In the genomic region with DNA sequence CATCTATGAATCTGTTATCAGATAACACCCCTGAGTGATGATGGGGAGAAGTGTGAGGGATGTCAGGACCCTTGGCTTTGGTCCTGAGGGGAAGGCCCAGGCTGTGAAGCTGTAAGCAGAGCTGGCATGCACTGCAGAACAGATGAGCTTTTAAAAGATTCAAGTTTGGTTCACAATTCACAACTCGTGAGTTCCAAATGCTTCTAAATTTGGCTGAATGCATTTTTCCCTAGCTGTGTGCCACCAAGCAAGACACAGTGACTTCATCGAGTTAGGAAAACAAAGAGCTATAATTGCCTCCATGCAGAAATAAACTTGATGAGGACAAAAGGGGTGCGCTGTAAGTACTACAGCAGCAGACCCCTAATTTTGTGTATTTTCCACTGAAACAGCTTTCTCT, we compare ENCODE assay signal across 15 mouse cellular contexts. TPM values are rescaled to one million over a fixed set of nuclear protein-coding genes. Genes with fewer than 3 reads are reported as not detected.
DNase-seq lines count a peak whose midpoint lies in the region; ATAC-seq and TF ChIP-seq lines count a peak whose summit lies in the region.
"Had no signal": no experiment of that assay in that cellular context is flagged by ENCODE, and none has a peak within 500 bp of the region (broad histone marks: within the 10 kb centered on the region; RNA-seq: fewer than 3 reads in every experiment).

No protein-coding gene starts in this region.

- TF ChIP-seq CTCF in brain, embryonic 14.5 days (IDR thresholded peaks at IDR 0.05; ENCODE audit: borderline replicate concordance, extremely low read depth, insufficient read depth, insufficient read length), result no peak
- TF ChIP-seq CTCF in layer of hippocampus, adult 2 months (conservative IDR thresholded peaks at IDR 0.05), result no peak

- no peaks in the 10 kb centered on the region for H3K36me3 ChIP-seq in hindbrain, embryonic 15.5 days
- H3K36me3 ChIP-seq in hindbrain, embryonic 10.5 days, result no peaks in the 10 kb centered on the region
- H3K36me3 ChIP-seq in heart, embryonic 10.5 days, result no peaks in the 10 kb centered on the region

- DNase-seq in hindbrain, embryonic 10.5 days (ENCODE audit: low spot score), result no peak
- peak; percentile 89 for DNase-seq in brain, embryonic 14.5 days (ENCODE audit: low read depth)
- DNase-seq in layer of hippocampus, adult 2 months (ENCODE audit: low spot score in 2 of 2), result peak; percentile 13 to 29
- peak; percentile 12 to 28 for DNase-seq in left cerebral cortex, postnatal 36 days (ENCODE audit: low spot score in 2 of 2)
- no peak for DNase-seq in ovary, postnatal 10 days (ENCODE audit: low spot score)
- no peak for DNase-seq in heart, embryonic 10.5 days (ENCODE audit: low spot score)
- DNase-seq: B cell, adult 2 months; cerebellum, adult 9-10 months; kidney, postnatal 36 days; lung, embryonic 14.5 days; thymus, postnatal 14 days had no signal

- WGBS in hindbrain, embryonic 15.5 days, result 56% methylated on average over 3 of the region's 3 CpGs
- 90% methylated on average over 3 of the region's 3 CpGs for WGBS in hindbrain, embryonic 10.5 days
- 71% methylated on average over 3 of the region's 3 CpGs for WGBS in heart, embryonic 10.5 days

- intact Hi-C loops in left cerebral cortex, postnatal 36 days (cut with DNase I), result no loop called here

- ATAC-seq in hindbrain, embryonic 15.5 days (ENCODE audit: low FRiP score, low read depth), result peak; percentile 51; the same call in 1 of the 2 replicates
- ATAC-seq in monocyte, adult 5-6 weeks (replicated peaks; ENCODE audit: insufficient number of reproducible peaks, low FRiP score, low TSS enrichment, poor library complexity, severe bottlenecking), result no peak

- no peak overlapping the region for H3K4me2 ChIP-seq in hindbrain, embryonic 15.5 days
- H3K4me2 ChIP-seq: lung, embryonic 14.5 days had no signal

- H3K4me1 ChIP-seq in hindbrain, embryonic 15.5 days (replicated peaks), result no peaks in the 10 kb centered on the region
- H3K4me1 ChIP-seq in hindbrain, embryonic 10.5 days (replicated peaks), result no peaks in the 10 kb centered on the region
- H3K4me1 ChIP-seq in heart, embryonic 10.5 days, result no peaks in the 10 kb centered on the region
- H3K4me1 ChIP-seq: megakaryocyte, embryonic 14.5 days had no signal

- no peak overlapping the region for H3K9ac ChIP-seq in hindbrain, embryonic 15.5 days
- H3K9ac ChIP-seq: lung, embryonic 14.5 days had no signal

- no peak for TF ChIP-seq POLR2A in brain, embryonic 14.5 days (IDR thresholded peaks at IDR 0.05; ENCODE audit: borderline replicate concordance, extremely low read depth, insufficient read depth, insufficient read length, poor library complexity, severe bottlenecking)

- no peak overlapping the region for H3K27ac ChIP-seq in hindbrain, embryonic 15.5 days (replicated peaks)
- no peak overlapping the region for H3K27ac ChIP-seq in hindbrain, embryonic 10.5 days
- no peak overlapping the region for H3K27ac ChIP-seq in layer of hippocampus, adult 2 months
- no peak overlapping the region for H3K27ac ChIP-seq in heart, embryonic 10.5 days

- H3K27me3 ChIP-seq in hindbrain, embryonic 15.5 days, result no peaks in the 10 kb centered on the region
- no peaks in the 10 kb centered on the region for H3K27me3 ChIP-seq in hindbrain, embryonic 10.5 days (ENCODE audit: insufficient read depth, poor library complexity, severe bottlenecking)
- H3K27me3 ChIP-seq in heart, embryonic 10.5 days (ENCODE audit: insufficient read depth, poor library complexity, severe bottlenecking), result no peaks in the 10 kb centered on the region
- H3K27me3 ChIP-seq: megakaryocyte, embryonic 14.5 days had no signal

- H3K4me3 ChIP-seq in hindbrain, embryonic 15.5 days, result no peak overlapping the region
- H3K4me3 ChIP-seq in hindbrain, embryonic 10.5 days, result no peak overlapping the region
- no peak overlapping the region for H3K4me3 ChIP-seq in layer of hippocampus, adult 2 months
- H3K4me3 ChIP-seq in heart, embryonic 10.5 days, result no peak overlapping the region
- H3K4me3 ChIP-seq: megakaryocyte, embryonic 14.5 days had no signal

- no peaks in the 10 kb centered on the region for H3K9me3 ChIP-seq in hindbrain, embryonic 15.5 days
- H3K9me3 ChIP-seq in hindbrain, embryonic 10.5 days, result no peaks in the 10 kb centered on the region
- no peaks in the 10 kb centered on the region for H3K9me3 ChIP-seq in heart, embryonic 10.5 days
- H3K9me3 ChIP-seq: megakaryocyte, embryonic 14.5 days had no signal

RNA-seq across cellular contexts. Expression of gene Hs3st1, which starts 48.2 kb away (rescaled TPM):
- 41.2 and 44.7 TPM in 2 replicates for polyA plus RNA-seq in hindbrain, embryonic 15.5 days (2015; fragmentation: Nextera tagmentation; extraction: Ambion mirVana)
- polyA plus RNA-seq in hindbrain, embryonic 10.5 days (2016; fragmentation: Nextera tagmentation; extraction: Ambion mirVana), result 10.1 and 10.8 TPM in 2 replicates
- 35.6 and 42.3 TPM in 2 replicates for polyA plus RNA-seq in brain, embryonic 14.5 days (2012; rRNA removed)
- 10 to 100 TPM; 20.9 to 22.2 TPM for total RNA-seq in layer of hippocampus, adult 2 months (2021)
- total RNA-seq in left cerebral cortex, postnatal 36 days (2021), result 10 to 100 TPM; 47.2 to 51.0 TPM
- 1.6 to 5.0 TPM (median 4.6 TPM) in 3 replicates for total RNA-seq in monocyte, adult 5-6 weeks (2017)
- polyA plus RNA-seq in heart, embryonic 10.5 days (2016; fragmentation: Nextera tagmentation; extraction: Ambion mirVana), result 4.5 and 4.9 TPM in 2 replicates
- total RNA-seq: granulocyte monocyte progenitor cell, adult 5-6 weeks had no signal

Comparison
In these comparisons a context has a peak if more than half of its experiments do, and no peak if none do; other contexts are left out.
1. DNase-seq: peak in brain, embryonic 14.5 days (single experiment), layer of hippocampus, adult 2 months (2 of 2) and left cerebral cortex, postnatal 36 days (2 of 2); none in hindbrain, embryonic 10.5 days (single experiment), ovary, postnatal 10 days (single experiment) and heart, embryonic 10.5 days (single experiment).